Mouse (Mus musculus): ENCODE results near the gene Mcf2l. TPM values are rescaled to one million over a fixed set of nuclear protein-coding genes. Genes with fewer than 3 reads are reported as not detected.

Mcf2l gene
- total RNA-seq, 2 experiments from 2014 or later: 43.0 to 52.5 TPM

DNA sequence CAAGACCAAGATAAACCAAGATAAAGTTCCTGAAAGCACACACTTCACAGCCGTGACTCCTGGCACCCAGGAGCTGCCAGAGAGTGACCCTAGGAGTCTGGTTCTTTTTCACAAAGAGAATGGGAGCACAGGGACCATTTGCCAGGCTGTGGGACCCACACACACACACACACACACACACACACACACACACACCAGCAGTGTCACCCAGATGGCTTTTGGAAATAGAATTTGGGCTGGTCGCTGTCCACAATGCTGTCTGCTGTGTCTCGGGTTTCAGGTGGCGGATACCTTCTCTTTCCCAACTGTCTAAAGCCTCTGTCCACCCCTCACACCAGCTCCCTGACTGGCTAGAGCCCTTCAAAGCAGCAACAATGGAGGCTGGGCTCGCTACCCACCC, 120.9 kb downstream of the Mcf2l start:
- DNase-seq: no peak

DNA sequence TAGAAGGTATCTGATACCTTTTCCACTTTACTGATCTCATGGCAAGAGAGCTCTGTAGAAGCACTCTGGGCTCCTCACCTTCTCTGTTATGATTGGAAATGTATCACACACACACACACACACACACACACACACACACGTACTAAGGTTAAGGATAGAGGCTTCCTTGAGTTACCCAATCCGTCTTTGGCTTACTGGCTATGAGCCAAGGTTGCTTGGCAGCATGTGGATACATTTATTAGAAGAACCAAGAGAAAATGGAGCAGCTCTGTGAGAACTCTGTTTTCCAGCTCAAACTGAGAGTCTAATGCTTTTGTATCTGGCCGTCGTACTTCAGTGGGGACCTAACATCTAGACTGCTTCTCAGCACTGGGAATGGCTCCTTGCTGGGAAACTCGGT, 121.9 kb downstream of the Mcf2l start:
- DNase-seq: peak; percentile 68

DNA sequence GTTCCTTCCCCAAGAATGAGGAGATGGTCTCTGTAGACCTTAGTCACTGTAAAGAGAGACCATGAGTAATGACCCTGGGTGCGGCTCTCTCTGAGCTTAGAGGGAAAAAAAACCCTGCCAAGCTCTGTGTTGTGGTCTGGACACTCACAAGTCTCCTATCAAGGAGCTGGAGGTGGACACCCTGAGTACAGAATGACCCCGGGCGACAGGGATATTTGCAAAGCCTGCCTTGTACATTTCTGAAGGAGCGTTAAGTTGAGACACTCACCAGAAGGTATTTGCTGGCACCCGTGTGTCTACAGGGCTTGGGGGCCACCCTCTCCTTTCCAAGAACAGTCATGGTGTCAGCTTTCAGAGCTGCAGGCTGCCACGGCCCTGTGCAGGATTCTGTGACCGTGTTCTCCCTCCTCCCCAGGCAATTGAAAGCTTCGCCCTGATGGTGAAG, 123.2 kb downstream of the Mcf2l start:
- no peak for DNase-seq

DNA sequence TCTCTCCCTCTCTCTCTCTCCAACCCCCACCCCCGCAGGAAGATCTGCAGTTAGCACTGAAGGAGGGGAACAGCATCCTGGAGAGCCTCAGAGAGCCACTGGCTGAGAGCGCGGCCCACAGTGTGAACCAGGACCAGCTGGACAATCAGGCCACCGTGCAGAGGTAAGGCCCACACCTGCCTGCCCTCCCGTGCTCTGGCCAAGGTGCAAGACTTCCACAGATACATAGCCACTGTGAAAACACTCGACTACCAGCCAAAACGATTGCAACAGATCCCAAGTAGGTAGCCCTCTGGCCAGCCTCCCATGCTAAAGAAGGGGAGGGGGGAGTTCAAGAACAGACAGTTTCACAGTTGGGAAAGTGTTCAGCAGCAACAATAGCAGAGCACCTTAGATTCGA, 124.7 kb downstream of the Mcf2l start:
- no peak for DNase-seq

DNA sequence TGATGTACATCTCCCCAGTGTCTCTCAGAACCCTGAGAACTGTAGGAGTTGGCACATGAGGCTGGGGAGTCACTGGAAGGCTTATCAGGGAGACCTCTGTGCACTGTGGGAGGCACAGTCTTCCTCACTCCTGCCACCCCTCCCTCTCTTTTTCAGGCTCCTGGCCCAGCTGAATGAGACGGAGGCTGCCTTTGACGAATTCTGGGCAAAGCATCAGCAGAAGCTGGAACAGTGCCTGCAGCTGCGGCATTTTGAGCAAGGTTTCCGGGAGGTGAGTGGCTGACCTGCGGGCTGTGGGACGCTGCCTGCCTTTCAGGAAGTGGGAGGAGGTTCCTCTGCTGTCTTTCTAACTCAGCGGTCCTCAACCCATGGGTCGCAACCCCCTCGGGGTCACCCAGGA, 126.2 kb downstream of the Mcf2l start:
- DNase-seq: peak; percentile 45

DNA sequence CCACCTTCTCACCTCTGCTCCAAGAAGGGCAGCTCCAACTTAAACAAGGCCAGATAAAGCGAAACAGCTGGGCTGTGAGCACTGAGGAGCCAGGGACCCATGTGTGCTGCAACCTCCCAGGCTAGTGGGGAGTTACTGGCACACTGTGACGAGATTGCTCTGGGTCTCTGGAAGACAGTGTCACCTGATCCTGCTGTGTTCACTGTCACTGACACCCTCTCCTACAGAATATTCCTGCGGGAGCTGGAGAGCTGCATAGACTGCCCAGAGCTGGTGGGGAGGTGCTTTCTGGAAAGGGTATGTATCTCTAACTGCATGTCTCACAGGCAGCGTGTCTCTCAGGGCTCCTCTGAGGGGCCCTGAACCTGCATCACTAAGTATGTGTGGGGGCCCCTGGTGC, 133.9 kb downstream of the Mcf2l start:
- no peak for DNase-seq

DNA sequence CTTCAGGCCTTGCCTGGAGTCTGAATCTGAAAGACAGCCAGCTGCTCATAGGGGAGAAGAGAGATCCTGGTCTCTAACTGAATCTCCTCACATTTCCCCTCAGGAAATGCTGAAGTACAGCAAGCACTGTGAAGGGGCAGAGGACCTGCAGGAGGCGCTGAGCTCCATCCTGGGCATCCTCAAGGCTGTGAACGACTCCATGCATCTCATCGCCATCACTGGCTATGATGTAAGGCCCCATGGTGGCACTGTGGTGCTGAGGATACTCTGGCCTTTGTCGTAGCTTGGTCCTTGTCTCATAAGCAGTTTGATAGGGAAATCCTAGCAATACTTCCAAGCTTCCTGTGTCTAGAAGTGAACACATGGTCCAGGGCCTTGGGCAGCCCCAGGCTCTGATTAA, 136.7 kb downstream of the Mcf2l start:
- DNase-seq: no peak

DNA sequence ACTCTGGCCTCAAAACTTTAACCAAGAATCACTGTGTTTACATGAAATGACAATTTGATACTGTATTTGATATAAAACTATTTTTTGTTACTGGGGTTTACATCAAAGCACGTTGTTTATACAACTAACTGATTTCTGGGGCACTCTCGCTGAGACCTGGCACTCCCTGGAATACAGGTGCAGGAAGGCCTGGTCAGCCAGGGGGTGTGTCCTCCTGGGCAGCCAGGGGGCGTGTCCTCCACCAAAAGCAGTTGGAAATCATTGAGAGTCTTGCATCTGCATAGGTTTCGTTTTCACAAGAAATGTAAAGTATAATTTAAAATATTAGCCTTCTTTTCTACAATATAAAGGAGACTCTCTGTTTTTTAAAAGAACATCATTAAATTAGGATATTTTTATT, 146.0 kb downstream of the Mcf2l start:
- no peak for DNase-seq

DNA sequence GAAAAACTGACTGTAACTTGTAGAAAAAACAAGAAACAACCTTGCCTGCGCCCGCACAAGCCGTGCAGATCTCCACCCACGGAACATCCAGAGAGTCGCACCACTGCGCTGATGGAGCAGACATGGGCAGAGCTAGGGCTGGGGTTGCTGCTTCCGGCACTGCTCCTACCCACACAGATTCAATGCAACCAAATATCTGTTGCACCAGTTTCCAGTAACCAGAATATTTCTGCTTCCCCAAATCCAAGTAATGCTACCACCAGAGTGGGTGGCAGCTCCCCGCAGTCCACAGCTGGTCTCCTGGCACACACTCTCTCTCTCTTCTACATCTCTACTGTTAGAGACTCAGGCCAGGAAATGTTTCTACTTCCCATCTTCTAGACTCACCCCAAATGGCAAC, 148.2 kb downstream of the Mcf2l start:
- DNase-seq: no peak

DNA sequence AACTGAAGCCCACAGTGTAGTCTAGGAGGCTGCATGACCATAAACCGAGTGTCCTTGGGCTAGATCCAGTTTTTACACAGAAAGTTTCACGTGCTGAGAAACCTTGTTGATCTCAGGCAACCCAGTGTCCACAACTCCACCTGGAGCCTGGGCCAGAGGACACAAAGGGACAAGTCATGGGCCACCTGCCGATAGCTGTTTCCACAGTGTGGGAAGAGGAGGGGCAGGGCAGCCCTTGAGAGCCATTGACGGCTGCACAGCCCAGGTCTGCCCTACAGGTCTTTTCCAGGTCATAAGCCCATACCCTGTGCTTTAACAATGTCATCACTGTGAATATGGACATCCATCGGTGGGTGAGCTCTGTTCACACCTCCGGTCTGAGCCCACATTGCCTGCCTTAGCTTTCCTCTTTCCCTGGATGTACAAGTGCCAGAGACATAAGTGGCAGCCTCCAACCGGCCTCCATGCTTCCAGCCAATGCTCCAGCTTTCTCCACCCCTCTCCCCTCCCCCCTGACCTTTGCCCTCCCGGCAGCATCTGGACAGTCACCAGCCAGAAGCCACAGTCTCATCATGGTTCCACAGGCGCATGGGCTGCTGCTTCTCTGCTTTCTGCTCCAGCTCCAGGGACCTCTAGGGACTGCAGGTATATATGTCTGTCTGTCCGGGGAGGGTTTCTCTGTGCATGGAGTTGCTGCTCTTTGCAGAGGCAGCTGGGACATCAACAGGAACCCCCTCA, 152.1 kb downstream of the Mcf2l start, which contains the start of gene F7:
Gene F7, plus strand, starts transcription at position 548 of the 738 bp plus-strand sequence.
- DNase-seq: peak; percentile 38

DNA sequence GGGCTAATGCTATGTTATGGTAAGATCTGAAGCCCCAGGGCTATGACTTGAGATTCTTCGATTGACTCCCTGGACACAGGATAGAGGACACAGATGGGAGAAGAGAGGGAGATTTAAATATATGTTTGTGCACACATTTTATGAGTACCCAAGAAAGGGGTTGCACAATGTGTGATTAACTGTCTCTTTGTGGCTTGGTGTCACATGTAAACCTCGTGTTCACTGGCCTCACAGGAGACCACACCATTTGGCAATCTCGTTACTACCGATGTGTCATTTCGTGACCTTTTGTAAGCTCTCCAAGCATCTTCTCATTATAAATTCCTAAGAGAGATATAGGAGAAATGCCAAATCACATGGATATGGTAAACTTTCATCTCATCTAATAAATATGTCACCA, 154.0 kb downstream of the Mcf2l start:
- DNase-seq: no peak

DNA sequence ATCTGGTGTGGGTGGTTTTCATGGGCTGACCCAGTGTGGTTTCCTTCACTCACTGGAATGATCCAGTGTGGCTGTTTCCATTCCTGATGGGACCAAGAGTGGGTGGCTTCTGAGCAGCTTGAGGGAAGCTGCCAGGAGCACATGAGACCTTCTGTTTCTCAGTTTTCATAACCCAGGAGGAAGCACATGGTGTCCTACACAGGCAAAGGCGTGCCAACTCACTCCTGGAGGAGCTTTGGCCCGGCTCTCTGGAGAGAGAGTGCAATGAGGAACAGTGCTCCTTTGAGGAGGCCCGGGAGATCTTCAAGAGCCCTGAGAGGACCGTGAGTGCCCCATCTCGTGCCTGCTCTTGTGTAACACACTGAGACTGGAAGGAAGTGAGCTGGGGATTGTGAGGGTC, 154.9 kb downstream of the Mcf2l start:
- DNase-seq: no peak

DNA sequence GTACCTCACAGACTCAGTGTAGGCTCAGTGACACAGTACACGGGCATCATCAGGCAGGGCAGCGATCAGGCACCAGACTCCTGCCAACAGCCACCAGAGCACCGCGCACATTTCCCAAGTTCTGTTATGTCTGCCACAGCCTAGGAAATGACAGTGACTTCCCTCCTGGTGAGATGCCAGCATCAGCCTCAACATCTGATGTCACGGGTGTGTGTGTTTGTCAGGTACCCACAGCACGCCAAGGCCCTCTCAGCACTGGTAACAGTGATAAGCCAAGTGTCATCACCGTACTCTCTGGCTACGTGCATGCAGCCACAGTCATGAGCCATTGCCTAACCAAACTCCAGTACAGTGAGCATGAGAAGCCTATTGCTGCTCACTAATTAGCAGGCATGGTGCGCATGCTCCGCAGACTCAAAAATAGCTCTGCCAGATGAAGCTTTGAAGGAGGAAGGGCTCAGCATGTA, 162.8 kb downstream of the Mcf2l start:
- no peak for DNase-seq

DNA sequence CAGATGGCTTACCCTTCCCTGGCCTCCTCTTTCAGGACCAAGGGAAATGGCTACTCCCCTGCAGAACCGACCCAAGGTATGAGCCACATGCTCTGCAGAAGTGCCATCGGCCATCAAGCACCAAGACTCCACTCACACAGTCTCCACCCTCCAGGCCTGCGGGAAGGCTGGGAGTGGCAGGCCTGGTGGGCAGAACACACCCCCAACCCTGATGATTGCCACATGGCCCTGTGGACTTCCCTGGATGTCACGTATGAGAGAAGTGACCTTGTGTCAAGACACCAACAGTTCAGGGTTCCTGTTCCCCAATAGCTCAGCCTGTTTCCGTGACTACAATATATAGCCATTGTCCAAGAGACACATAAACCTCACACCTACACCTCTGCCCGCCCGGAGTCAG, 163.4 kb downstream of the Mcf2l start, which contains the start of gene F10:
Gene F10, plus strand, starts transcription at position 294 of the 400 bp plus-strand sequence.
- DNase-seq: no peak

DNA sequence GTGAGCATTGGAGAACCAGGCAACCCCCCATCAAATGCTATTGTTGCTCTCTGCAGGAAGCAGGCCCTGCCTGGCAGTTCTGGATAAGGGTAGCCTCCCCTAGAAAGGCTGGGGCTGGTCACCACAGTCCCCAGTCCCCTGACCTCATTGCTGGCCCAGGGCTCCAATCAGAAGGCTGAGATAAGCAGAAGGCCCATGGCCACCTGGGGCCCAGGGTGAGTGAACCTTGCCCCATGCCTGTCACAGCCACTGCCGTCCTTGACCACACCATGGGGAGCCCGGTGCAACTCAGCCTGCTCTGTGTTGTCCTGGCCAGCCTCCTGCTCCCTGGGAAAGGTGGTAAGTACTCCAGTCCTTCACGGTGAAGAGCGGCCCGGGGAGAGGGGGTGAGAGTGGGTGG, 164.0 kb downstream of the Mcf2l start:
- DNase-seq: peak; percentile 40

DNA sequence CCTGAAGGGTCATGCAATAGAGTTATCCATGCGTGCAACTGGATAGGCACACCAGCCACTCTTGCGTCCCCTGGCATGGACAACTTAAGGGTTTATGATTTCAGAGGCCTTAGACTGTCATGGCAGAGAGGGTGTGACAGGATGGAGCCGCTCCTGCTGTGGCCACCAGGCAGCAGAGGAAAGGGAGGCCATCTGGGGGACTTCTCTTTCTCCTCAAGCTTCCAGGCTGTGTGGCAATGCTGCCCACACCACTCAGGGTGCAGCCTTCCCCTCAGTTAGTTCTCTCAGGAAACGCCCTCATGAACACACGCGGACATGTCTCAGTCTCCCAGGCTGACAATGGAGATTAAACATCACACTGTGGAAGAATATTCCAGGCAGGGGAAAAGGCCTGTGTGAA, 165.4 kb downstream of the Mcf2l start:
- no peak for DNase-seq

DNA sequence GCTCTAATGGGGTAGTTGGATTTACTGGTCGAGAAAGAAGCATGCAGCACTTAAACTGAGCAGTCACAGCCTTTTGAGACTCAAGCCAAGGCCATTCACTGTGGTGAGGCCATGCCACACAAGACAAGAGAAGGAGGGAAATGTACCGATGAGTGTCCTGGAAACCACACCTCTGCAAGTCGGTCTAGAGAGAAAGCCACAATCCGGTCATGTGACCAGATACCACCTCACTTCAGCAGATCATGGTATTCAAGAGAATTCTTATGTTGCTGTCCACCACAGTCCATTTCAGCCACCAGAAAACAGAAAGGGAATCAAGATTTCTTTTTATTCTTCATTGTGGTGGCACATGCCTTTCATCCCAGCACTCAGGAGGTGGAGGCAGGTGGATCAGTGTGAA, 167.9 kb downstream of the Mcf2l start:
- DNase-seq: no peak

DNA sequence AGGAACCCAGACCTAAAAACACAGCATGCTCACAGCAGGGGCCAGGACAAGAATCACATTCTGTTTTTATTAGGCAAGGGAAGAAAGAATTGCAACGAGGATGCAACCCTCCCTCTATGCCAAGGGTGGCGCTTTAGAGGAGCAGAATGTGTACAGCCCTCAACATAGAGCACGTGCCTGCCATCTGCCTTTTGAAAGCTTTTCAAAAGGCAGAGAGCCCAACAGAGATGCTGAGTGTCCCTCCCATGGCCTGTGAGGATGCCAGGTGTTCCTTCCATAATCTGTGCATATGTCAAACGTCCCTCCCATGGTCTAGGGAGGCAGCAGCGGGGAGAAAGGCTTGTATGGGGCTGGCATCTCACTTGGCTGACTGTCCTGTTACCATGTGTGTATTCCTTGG, 174.0 kb downstream of the Mcf2l start:
- no peak for DNase-seq

DNA sequence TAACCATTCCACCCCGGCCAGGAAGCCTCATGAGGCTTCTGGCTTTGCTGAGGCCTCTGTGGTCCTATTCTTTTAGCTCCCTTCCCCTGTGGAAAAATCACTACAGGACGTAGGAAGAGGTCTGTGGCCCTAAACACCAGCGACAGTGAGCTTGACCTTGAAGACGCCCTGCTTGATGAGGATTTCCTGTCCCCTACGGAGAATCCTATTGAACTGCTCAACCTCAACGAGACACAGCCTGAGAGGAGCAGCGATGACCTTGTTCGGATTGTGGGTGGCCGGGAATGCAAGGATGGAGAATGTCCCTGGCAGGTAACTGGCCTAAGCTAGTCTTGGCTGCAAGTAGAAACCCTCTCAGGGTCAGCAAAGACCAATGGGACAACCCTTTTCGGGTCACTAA, 176.9 kb downstream of the Mcf2l start:
- no peak for DNase-seq

DNA sequence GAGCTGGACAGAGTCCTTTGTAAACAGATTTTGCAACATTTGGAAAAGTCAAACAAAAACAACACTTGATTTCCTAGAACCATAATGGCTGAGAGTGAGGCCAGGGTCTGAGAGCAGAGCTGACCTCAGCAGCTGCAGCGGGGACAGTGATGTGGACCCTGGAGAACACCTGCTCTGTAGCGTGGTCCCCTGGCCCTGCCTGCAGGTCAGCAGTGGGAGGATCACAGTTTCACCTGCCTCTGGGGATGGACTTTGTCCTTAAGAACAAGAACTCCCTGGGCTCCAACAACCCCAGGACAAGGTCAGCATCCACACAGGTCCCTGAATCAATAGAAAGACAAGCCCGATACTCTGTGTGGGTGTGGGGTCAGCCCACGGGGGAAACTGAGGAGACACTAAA, 183.7 kb downstream of the Mcf2l start:
- DNase-seq: no peak

DNA sequence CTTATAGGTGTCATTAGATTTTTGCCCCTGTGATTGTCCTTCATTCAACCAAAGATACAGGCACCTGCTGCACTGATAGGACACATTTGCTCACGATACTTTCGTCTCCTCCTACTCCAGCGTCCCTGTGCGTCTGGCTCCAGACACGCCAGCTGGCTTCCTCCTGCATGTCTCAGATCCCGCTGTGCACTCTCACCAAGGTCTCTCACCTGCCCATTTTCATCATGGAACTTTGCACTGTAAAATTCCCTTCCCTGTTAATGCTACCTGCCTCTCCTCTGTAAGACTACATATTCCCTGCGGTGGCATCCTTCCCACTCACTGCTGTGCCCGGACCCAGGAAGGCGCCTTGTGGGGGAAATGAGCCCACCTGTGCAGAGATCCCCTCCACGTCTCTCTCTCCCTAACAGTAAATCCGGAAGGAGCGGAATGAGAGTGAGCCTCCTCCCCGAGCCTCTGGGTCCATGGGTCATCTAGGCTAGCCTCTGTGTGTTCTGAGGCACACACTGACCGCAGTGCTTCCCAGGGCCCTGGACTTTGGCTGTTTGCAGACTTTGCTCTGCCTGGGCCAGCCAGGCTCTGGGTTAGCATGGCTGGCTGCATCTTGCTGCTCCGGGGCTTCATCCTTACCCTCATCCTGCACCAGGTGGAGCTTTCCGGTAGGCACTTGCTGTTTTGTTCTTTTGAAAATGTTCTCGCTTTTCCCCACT, 187.0 kb downstream of the Mcf2l start, which contains the start of gene Proz:
Gene Proz, plus strand, starts transcription at position 474 of the 710 bp plus-strand sequence.
- DNase-seq: no peak

DNA sequence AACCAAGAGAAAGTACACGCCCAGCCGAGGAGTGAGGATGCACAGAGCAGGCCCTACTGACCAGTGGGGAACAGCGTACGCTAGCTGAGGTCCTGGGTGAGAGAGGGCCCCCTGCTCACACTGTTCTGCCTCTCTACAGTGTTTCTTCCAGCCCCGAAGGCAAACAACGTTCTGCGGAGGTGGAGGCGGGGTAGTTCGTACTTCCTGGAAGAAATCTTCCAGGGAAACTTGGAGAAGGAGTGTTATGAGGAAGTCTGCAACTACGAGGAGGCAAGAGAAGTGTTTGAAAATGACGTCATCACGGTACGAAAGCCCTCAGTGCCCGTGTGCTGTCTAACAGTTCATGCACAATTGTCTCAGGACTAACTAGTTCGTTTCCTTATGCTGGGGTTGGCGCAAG, 189.5 kb downstream of the Mcf2l start:
- DNase-seq: no peak

Measured in adrenal gland, postnatal 10 days (tissue).